Mouse (Mus musculus) c-Kit-positive CD71-negative TER-119-negative erythroid progenitor cells, embryonic 14.5 days (primary cell): ENCODE measurements around the gene Fam57b.
"Not testable (repeated sequence)": the region's sequence is repeated elsewhere in the genome, so short reads cannot be mapped to it uniquely, and the experiment has no call there.

Experiments
- DNase-seq: peaks from one replicate; pipeline ENCODE4 v3.0.0-alpha.2; 2013; ENCODE audit warnings: low read depth

Fam57b gene

DNA sequence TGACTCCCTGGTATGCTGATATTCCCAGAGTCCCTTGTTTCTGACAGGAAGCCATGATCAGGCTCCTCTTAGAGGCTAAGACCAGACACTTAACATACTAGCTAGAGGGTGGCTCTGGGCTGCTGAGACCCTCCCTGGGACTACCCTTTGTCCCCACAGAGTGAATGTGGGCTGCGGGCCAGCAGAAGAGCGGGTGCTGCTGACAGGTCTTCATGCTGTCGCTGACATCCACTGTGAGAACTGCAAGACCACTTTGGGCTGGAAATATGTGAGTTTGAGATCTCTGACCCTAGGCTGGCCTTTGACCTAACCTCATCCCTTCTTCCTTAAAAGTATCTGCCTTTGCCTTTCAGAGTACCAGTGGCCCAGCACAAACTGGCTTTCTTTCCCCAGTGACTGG lies 19.3 kb upstream of the Fam57b start:
- no peak for DNase-seq

DNA sequence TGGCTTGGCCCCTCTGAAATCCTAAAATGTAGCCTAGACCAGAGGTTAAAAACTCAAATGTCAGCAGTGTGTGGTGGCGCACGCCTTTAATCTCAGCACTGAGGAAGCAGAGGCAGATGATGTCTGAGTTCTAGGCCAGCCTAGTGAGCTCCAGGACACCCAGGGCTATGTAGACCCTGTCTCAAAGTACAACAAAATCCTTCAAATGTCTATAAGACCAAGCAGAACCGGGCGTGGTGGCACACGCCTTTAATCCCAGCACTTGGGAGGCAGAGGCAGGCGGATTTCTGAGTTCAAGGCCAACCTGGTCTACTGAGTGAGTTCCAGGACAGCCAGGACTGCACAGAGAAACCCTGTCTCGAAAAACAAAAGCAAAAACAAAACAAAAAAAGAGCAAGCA lies 18.4 kb upstream of the Fam57b start:
- DNase-seq, result not testable (repeated sequence)

- DNase-seq, result peak; percentile 85
These were observed 17.2 kb upstream of the Fam57b start for GRCm38 (mm10) chr7:126779983-126780970.

- DNase-seq, result no peak
These were observed 16.4 kb upstream of the Fam57b start, which contains the start of gene Tbx6 for GRCm38 (mm10) chr7:126780971-126781635. Gene Tbx6, plus strand, starts transcription at chr7:126781483.

GRCm38 (mm10) chr7:126781661-126782370 lies 15.7 kb upstream of the Fam57b start:
- DNase-seq, result no peak

- no peak for DNase-seq
These were observed 14.8 kb upstream of the Fam57b start for GRCm38 (mm10) chr7:126782693-126783092.

DNA sequence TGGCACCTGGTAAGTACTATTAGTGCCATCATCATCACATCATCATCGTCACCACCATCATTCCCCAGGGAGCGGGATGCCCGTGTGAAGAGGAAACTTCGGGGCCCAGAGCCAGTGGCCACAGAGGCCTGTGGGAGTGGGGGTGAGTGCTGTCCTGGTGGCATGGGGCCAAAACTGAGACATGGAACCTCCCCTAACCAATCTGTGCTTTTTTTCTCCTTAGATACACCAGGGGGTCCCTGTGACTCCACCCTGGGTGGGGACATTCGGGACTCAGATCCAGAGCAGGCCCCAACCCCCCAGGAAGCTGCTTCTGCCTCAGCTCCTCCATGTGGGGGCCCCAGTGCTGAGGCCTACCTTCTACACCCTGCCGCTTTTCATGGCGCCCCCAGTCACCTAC lies 13.0 kb upstream of the Fam57b start:
- no peak for DNase-seq

DNA sequence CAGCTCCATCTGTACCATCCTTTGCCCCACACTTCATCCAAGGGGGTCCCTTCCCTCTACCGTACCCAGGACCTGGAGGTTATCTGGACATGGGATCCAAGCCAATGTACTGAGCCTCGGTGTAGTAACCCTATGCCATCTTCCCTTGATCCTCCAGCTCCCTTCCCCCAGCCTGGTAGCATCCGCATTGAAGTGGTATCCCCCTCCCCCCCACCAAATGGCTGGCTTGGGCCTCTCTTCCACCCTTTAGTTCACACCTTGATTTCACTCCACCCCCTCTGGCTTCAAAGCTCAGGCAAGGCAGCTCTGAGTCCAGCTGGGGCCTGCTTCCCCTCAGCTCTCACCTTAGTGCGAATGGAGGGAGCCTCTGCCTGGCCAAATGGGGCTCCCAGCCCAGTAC lies 12.4 kb upstream of the Fam57b start:
- no peak for DNase-seq

GRCm38 (mm10) chr7:126786142-126786541 lies 11.3 kb upstream of the Fam57b start:
- no peak for DNase-seq

- no peak for DNase-seq
These were observed 8.3 kb upstream of the Fam57b start for GRCm38 (mm10) chr7:126789141-126789540.

DNA sequence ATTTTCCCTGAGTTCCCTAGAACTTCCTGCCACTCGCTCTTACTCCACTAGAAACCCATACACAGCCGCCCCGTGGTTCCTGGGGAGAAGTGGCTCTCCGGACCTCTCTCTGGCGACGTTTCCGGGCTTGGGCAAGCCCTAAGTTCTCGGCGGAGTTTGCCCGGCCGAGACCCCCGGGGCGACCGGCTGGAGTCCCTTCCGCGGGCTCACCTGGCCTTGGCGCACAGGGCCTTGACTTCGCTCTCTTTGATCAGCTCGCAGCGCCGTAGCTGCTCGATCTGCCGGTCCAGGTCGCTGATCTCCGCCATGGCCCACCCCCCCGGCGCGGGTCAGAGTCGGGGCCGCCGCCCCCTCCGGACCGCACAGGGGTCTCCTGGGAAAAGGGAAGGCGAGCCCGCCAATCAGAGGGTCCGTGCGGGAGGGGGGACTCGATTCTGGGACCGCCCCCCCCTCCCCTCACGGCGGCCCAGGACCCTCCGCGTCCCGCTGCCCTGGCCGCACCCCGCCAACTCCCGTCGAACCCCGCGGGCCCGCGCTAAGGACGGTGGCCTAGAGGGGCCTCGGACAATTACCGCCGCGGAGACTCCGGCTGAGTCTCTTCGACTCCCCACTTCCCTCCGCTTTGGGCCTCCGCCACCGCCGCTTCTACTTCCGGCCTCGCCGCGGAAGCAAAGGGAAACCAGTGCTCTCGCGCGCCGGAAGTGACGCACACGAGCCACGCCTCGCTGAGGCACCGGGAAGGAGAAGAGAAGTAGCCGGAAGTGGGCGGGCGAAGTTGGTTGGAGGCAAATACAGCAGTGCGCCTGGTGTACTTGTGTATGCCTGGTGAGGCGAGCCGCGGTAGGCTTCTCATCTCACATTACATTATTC lies 5.4 kb upstream of the Fam57b start, which contains the start of gene Ppp4c:
Gene Ppp4c (minus strand): TSS at position 646 of the 870 bp plus-strand sequence.
- DNase-seq, result peak; percentile 97

GRCm38 (mm10) chr7:126792721-126793443 lies 4.6 kb upstream of the Fam57b start:
- DNase-seq, result no peak

DNA sequence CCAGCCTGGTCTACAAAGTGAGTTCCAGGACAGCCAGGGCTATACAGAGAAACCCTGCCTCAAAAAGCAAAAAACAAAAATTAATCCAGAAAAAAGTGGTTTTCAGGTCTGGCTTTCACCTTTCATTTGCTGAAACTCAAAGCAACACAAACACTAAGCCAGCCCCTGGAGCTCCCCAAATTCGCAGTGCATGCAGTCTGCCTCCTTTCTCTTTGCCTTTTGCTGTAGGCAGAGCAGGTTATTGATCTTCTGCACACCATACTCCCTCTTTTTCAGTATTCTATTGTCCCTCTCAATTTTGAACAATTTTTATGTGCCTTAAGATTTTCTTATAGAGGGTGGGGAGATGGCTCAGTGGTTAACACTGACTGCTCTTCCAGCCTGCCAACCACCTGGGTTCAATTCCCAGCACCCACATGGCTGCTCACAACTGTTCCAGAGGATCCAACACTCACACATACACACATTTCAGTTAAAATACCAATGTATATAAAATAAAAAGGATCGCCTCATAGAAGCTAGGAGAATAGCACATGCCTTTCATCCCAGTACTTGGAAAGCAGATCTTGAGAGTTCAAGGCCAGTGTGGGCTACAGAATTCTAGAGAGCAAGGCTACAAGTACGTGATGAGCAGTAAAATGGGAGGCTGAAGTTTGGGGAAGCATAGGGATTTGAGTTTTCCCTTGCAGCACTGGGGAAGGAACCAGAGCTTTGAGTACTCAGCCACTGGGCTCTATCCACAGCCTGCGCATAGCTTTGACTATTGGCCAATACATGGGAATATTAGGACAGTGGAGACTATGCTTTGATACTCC lies 3.8 kb upstream of the Fam57b start:
- DNase-seq, result no peak

DNA sequence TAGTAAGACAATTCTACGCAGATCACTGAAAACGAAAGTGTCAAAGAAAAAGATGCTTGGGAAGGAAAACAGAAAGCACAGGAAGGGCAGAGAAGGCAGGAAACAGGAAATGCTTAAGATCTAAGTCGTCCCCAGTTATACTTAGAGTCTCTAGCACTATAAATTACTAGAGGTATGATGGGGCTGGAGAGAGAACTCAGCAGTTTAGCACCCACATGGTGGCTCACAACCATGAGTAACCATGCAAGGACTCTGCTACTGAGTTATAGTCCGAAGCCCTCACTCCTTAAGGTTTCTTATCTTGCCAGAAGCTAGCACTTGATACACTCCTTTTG lies 3.2 kb upstream of the Fam57b start:
- no peak for DNase-seq

DNA sequence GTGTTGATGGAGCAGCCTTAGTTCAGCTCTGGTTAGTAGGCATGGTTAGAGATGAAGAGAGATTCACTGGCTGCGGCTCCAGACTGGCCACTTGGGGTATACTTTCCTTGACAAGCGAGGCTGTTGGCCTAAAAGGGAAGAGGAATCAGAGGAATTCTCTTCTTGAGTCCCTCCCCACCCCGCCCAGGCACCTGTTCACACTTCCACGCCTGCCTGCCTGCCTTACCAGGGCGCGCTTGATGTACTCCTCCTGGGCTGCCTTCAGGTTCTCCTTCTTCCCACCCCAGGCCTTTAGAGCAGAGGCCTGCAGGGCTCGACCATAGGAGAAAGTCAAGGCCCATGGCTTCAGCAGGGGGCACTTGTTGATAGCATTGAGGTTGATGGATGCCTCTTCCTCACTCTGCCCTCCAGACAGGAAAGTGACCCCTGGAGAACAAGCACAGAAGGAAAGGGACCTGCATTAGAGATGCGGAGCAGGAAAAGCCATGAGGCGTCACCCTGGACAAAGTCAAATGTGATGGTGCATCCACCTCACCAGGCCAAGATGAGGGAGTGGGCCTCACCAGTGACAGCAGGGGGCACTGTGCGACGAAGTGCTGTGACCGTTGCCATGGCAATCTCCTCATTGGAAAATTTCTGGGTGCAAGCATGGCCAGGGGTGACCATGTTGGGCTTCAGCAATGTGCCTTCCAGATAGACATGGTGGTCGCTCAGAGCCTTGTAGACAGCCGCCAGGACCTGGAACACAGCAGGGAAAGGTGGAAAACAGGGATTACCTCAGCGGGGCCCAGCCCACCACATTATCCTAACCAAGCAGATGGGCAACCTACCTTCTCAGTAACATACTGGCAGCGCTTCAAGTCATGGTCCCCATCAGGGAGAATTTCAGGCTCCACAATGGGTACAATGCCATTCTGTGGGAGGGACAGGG lies 1.8 kb upstream of the Fam57b start:
- no peak for DNase-seq

DNA sequence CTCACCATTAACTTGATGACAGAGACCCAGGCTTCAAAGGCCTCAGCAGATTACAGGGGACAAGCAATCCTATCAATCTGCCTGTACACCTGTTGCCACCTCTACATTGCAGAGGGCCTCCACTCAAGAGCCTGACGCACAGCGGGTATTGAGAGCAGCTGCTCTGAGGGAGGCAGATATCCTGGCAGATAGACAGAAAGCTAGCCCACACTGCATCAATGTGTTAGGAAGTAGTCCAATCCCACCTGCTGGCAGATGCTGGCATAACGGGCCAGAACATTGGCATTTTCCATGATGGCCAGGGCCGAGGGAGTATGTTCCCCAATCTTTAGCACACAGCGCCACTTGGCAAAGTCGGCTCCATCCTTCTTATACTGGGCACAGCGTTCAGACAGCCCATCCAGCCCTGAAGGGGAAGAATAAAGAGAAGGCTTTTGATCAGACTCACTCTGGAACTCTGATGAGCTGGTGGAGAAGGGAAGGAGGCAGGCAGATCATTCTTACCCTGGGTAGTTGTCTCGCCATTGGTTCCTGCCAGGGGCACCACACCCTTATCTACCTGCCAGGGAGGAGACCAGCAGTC lies 1.0 kb upstream of the Fam57b start:
- no peak for DNase-seq

GRCm38 (mm10) chr7:126798127-126799049 lies 920 bp downstream of the Fam57b start:
- no peak for DNase-seq
